Mouse (Mus musculus) midbrain, embryonic 16.5 days (tissue): ENCODE data around the gene Arhgap19. TPM values are rescaled to one million over a fixed set of nuclear protein-coding genes. Genes with fewer than 3 reads are reported as not detected.

Experiments
- ATAC-seq: fragments of 200-750 bp; cut with Nextera tagmentation; 2 replicates; pipeline ENCODE4 v1.8.0; 2017; ENCODE audit warnings: moderate TSS enrichment
- H3K27ac ChIP-seq: fragments of 300-500 bp; sonication (generic); 2 replicates; pipeline ENCODE4 v1.5.1; 2014; ENCODE audit warnings: mild to moderate bottlenecking, low read length, mixed read lengths
- H3K27me3 ChIP-seq: fragments of 300-500 bp; sonication (generic); 2 replicates; pipeline ENCODE4 v1.6.1; 2014; ENCODE audit warnings: low read depth, low read length, mixed read lengths; ENCODE audit not compliant: control insufficient read depth, insufficient read depth
- H3K36me3 ChIP-seq: fragments of 300-500 bp; sonication (generic); 2 replicates; pipeline ENCODE4 v1.6.1; 2014; ENCODE audit warnings: mild to moderate bottlenecking, low read length, moderate library complexity, mixed read lengths; ENCODE audit not compliant: control insufficient read depth, insufficient read depth
- H3K4me1 ChIP-seq: fragments of 300-500 bp; sonication (generic); 2 replicates; pipeline ENCODE4 v1.6.1; 2014; ENCODE audit warnings: mild to moderate bottlenecking, low read length, mixed read lengths; ENCODE audit not compliant: control insufficient read depth, insufficient read depth
- H3K4me2 ChIP-seq: fragments of 300-500 bp; sonication (generic); 2 replicates; pipeline ENCODE4 v1.6.1; 2014; ENCODE audit warnings: mild to moderate bottlenecking, low read length, mixed read lengths
- H3K4me3 ChIP-seq: fragments of 300-500 bp; sonication (generic); 2 replicates; pipeline ENCODE4 v1.5.1; 2014; ENCODE audit warnings: low read depth, mild to moderate bottlenecking, low read length, moderate library complexity, mixed read lengths
- H3K9ac ChIP-seq: fragments of 300-500 bp; sonication (generic); 2 replicates; pipeline ENCODE4 v1.6.1; 2014; ENCODE audit warnings: low read depth, low read length, mixed read lengths
- H3K9me3 ChIP-seq: fragments of 300-500 bp; sonication (generic); replicated peaks from 2 replicates; pipeline ENCODE4 v1.6.1; 2014; ENCODE audit warnings: mild to moderate bottlenecking, low read length, mixed read lengths; ENCODE audit not compliant: control insufficient read depth, poor library complexity, severe bottlenecking
- WGBS: fragments of 180-500 bp; shearing (Covaris S2); extraction: QIAGEN DNeasy Blood & Tissue Kit; methylation state at CpG from one replicate; pipeline ENCODE4 v1.1.7; 2014; 5-methylcytosine and 5-hydroxymethylcytosine counted together
- polyA plus RNA-seq: library from polyadenylated mRNA; unstranded; fragments of >200 nt; fragmentation: Nextera tagmentation; extraction: Ambion mirVana; gene quantifications from 2 replicates; pipeline ENCODE4 v1.2.1, GENCODE M21; 2015

Gene Arhgap19
- polyA plus RNA-seq, 1 experiment from 2014 or later = 4.3 TPM

GRCm38 (mm10) chr19:41745941-41746557 lies 55.8 kb downstream of the Arhgap19 start:
- Histone ChIP-seq H3K9ac (0 out of 2 replicates have a peak overlapping the region, but pooled peaks have one; percentile 18), H3K4me2 (no peak overlapping the region), H3K9me3 (no peaks in the 10 kb centered on the region), H3K27ac (no peak overlapping the region; the same call in 1 of the 2 replicates), H3K27me3 (no peaks in the 10 kb centered on the region), H3K36me3 (no peaks in the 10 kb centered on the region), H3K4me3 (no peak overlapping the region), H3K4me1 (peaks cover 24% of the 10 kb centered on the region)
- peak; percentile 79 for ATAC-seq
- 27% methylated on average over 15 of the region's 15 CpGs for WGBS

GRCm38 (mm10) chr19:41743396-41743795 lies 58.5 kb downstream of the Arhgap19 start, which contains the start of gene Slit1:
Gene Slit1 (minus strand): TSS chr19:41743665.
- peak within 1 kb of the TSS; percentile 81 for H3K27ac ChIP-seq
- WGBS = 1% methylated on average over 44 of the region's 44 CpGs
- H3K9ac ChIP-seq = peak within 1 kb of the TSS; percentile 92
- H3K36me3 ChIP-seq = no peaks in the 10 kb centered on the region
- H3K4me2 ChIP-seq = peak within 1 kb of the TSS; percentile 62
- H3K27me3 ChIP-seq = no peaks in the 10 kb centered on the region
- peak; percentile 70 for ATAC-seq
- no peaks in the 10 kb centered on the region for H3K9me3 ChIP-seq
- H3K4me3 ChIP-seq = peak within 1 kb of the TSS; percentile 63
- H3K4me1 ChIP-seq = peaks cover 49% of the 10 kb centered on the region

DNA sequence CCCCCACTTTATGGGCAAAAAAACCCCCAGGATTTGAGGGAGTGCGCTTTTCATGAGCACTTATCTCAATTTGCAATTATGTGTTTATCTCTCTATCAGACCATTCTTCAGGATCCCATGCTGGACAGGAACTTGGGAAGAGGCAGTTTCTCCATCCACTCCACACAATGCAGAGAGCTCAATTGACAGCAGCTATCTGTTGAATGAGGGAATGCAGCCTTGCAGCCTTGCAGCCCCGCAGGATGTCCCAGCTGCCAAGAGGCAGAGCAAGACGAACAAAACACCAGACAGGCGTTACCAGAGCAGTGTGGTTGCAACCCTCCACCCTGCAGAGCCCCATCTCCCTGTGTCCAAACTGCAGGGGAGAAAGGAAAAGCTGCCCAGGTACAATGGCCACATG lies 63.0 kb downstream of the Arhgap19 start:
- H3K27ac ChIP-seq = no peak overlapping the region
- ATAC-seq = no peak
- peaks cover 59% of the 10 kb centered on the region for H3K4me1 ChIP-seq
- H3K27me3 ChIP-seq = no peaks in the 10 kb centered on the region
- no peaks in the 10 kb centered on the region for H3K9me3 ChIP-seq
- no peaks in the 10 kb centered on the region for H3K36me3 ChIP-seq
- no peak overlapping the region for H3K4me3 ChIP-seq
- no peak overlapping the region for H3K9ac ChIP-seq
- peak overlapping the region; percentile 62 for H3K4me2 ChIP-seq
- WGBS = 19% methylated on average over 4 of the region's 4 CpGs

DNA sequence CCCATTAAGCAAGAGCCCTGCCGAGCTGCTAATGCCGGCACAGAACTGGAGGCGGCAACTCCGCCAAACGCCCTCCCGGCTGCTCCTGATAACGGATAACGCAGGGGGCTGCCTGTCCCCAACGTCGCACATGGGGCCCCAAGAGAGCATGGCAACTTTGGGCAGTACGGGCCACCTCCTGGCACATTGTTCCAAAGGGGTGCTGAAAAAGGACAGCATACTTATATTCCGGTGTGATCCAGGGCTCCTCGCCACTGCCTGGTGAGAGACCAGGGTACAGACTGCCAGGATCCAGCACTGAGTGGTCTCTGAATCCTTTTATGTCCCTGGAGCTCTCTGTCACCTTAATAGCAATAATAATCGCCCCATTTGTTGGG lies 63.4 kb downstream of the Arhgap19 start:
- peaks cover 59% of the 10 kb centered on the region for H3K4me1 ChIP-seq
- peak; percentile 9 for ATAC-seq
- H3K9ac ChIP-seq = peak overlapping the region; percentile 48; the same call in 1 of the 2 replicates
- peak overlapping the region; percentile 65; the same call in 1 of the 2 replicates for H3K27ac ChIP-seq
- peak overlapping the region; percentile 27 for H3K4me3 ChIP-seq
- no peaks in the 10 kb centered on the region for H3K36me3 ChIP-seq
- peak overlapping the region; percentile 62 for H3K4me2 ChIP-seq
- no peaks in the 10 kb centered on the region for H3K27me3 ChIP-seq
- WGBS = 5% methylated on average over 14 of the region's 14 CpGs
- H3K9me3 ChIP-seq = no peaks in the 10 kb centered on the region

DNA sequence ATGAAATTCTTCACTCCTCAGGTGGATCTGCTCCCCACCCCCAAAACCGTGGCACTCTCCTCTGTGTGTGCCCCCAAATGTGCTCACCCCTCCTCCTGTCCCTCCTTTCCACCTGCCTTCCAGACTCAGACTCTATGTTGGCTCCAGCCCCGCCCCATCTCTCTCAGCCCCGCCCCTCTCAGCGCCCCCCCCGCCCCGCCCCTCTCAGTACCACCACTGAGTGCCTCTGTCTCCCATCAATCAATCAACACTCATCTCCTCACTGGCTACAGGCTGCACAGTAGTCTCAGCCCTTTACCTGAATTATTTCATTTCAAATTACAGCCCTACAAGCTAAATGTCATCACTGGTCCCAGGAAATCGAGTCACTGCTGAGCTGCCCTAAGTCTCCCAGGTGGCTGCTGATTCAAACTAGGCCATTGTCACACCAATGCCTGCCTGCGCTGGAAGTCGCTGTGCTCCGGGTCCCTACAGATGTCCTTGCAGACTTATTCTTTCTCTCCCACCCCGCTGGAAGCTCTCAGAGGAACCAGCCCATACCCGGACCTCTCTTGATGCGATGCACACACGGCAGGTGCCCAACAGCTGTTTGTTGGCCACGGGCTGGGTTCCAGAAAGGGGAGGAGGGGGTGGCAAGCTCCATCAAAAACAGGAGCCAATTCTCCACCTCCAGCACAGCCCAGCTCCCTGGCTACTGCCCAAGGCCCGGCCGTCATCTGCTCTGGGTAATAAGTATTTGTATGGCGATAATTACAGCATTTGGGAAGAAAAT lies 64.0 kb downstream of the Arhgap19 start:
- Histone ChIP-seq H3K27me3 (no peaks in the 10 kb centered on the region), H3K4me1 (peaks cover 59% of the 10 kb centered on the region), H3K27ac (peak overlapping the region; percentile 65), H3K4me3 (peak overlapping the region; percentile 27), H3K9me3 (no peaks in the 10 kb centered on the region), H3K4me2 (peak overlapping the region; percentile 62), H3K9ac (peak overlapping the region; percentile 48; the same call in 1 of the 2 replicates), H3K36me3 (no peaks in the 10 kb centered on the region)
- ATAC-seq = peak; percentile 55
- 3% methylated on average over 17 of the region's 18 CpGs for WGBS

- Histone ChIP-seq H3K4me2 (no peak overlapping the region), H3K4me1 (peaks cover 33% of the 10 kb centered on the region)
Observed at GRCm38 (mm10) chr19:41734685-41735084, 67.2 kb downstream of the Arhgap19 start.

DNA sequence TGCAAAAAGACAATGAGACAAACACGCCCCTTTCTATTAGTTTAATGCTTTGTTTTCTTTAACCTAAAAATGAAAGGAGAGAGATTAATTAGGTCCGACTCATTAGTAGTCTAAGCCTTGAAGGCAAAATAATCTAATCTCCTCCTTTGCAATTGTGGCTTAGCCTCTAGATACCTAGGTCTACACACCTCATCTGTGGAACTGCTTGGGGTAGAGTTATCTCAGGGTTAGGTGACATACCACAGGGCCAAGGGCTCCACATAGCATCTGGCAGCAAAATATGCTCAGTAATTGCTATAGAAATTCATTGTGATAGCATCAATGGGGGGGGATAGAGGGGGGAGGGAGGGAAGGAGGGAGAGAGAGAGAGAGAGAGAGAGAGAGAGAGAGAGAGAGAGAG lies 76.4 kb downstream of the Arhgap19 start:
- 49% methylated on average over 2 of the region's 2 CpGs for WGBS
- Histone ChIP-seq H3K9me3 (no peaks in the 10 kb centered on the region), H3K27me3 (no peaks in the 10 kb centered on the region), H3K4me3 (no peak overlapping the region), H3K27ac (peak overlapping the region; percentile 43), H3K4me1 (peaks cover 9% of the 10 kb centered on the region; the same call in 1 of the 2 replicates), H3K36me3 (no peaks in the 10 kb centered on the region), H3K9ac (no peak overlapping the region), H3K4me2 (no peak overlapping the region)
- ATAC-seq = no peak

More at GRCm38 (mm10) chr19:41734685-41735084, 67.2 kb downstream of the Arhgap19 start:
- Histone ChIP-seq H3K4me3 (no peak overlapping the region), H3K36me3 (no peaks in the 10 kb centered on the region), H3K9ac (no peak overlapping the region), H3K27me3 (no peaks in the 10 kb centered on the region), H3K27ac (no peak overlapping the region), H3K9me3 (peaks cover 7% of the 10 kb centered on the region)
- 10% methylated on average over 10 of the region's 10 CpGs for WGBS
- ATAC-seq = peak; percentile 22

DNA sequence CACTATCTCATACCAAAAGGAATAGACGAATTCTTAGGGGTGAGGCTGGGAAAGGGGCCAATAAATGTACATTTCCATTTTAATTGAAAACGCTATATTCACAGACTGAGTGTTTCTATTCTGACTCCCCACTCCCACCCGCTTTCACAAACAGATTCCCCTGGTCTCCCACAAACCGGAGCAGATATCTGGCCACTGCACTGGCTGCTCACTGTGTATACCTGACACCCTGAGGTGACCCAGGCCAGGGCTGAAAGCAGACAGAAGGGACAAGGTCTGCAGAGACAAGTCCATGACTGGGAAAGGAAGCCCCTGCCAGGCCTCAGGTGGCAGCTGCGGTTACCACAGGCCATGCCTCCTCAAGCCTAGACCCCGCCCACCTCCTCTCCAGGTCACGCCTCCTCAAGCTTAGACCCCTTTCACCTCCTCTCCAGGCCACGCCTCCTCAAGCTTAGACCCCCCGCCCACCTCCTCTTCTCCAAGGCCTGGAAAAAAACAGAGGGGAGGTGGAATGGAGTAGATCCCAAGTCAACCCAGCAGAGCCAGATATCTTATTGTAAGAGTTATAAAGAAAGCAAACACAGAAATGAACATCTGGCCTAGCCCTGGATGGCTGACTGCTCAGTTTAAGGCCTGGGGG lies 76.9 kb downstream of the Arhgap19 start:
- Histone ChIP-seq H3K27me3 (no peaks in the 10 kb centered on the region), H3K4me2 (no peak overlapping the region), H3K27ac (peak overlapping the region; percentile 43), H3K36me3 (no peaks in the 10 kb centered on the region), H3K4me1 (peaks cover 9% of the 10 kb centered on the region; the same call in 1 of the 2 replicates), H3K4me3 (no peak overlapping the region), H3K9ac (no peak overlapping the region), H3K9me3 (no peaks in the 10 kb centered on the region)
- peak; percentile 52 for ATAC-seq
- 24% methylated on average over 9 of the region's 9 CpGs for WGBS
